Mouse (Mus musculus): ENCODE results near the gene Sel1l. TPM values are rescaled to one million over a fixed set of nuclear protein-coding genes. Genes with fewer than 3 reads are reported as not detected.

The Sel1l gene
- polyA plus RNA-seq (2015; fragmentation: Nextera tagmentation; extraction: Ambion mirVana), result 98.8 and 110 TPM in 2 replicates

- Histone ChIP-seq H3K9me3 (no peaks in the 10 kb centered on the region), H3K4me1 (replicated peaks) (no peaks in the 10 kb centered on the region; the same call in 1 of the 2 replicates), H3K27ac (peak within 1 kb of the TSS; percentile 54), H3K36me3 (no peaks in the 10 kb centered on the region), H3K4me3 (replicated peaks) (peak within 1 kb of the TSS; percentile 89), H3K4me2 (replicated peaks) (peak within 1 kb of the TSS; percentile 80), H3K9ac (peak within 1 kb of the TSS; percentile 92), H3K27me3 (replicated peaks) (no peaks in the 10 kb centered on the region)
- WGBS, result under 1% methylated on average over 35 of the region's 35 CpGs
- ATAC-seq, result peak; percentile 100
Observed at GRCm38 (mm10) chr12:91849045-91849467, at the start of gene Sel1l. Gene Sel1l, minus strand, starts transcription at chr12:91849157.

- no peaks in the 10 kb centered on the region for H3K9me3 ChIP-seq
- no peak overlapping the region for H3K4me3 ChIP-seq (replicated peaks)
- no peak overlapping the region for H3K9ac ChIP-seq
- no peaks in the 10 kb centered on the region for H3K27me3 ChIP-seq (replicated peaks)
- ATAC-seq, result no peak
- H3K4me1 ChIP-seq (replicated peaks), result no peaks in the 10 kb centered on the region
- WGBS, result 82% methylated on average over 9 of the region's 9 CpGs
- H3K27ac ChIP-seq, result no peak overlapping the region
- H3K4me2 ChIP-seq (replicated peaks), result no peak overlapping the region
- H3K36me3 ChIP-seq, result no peaks in the 10 kb centered on the region
Observed at GRCm38 (mm10) chr12:91892622-91893560, 43.9 kb upstream of the Sel1l start.

GRCm38 (mm10) chr12:91880431-91880830 lies 31.5 kb upstream of the Sel1l start:
- Histone ChIP-seq H3K4me2 (replicated peaks) (no peak overlapping the region), H3K4me1 (replicated peaks) (no peaks in the 10 kb centered on the region), H3K4me3 (replicated peaks) (no peak overlapping the region), H3K27me3 (replicated peaks) (no peaks in the 10 kb centered on the region), H3K9ac (no peak overlapping the region), H3K27ac (no peak overlapping the region), H3K36me3 (no peaks in the 10 kb centered on the region), H3K9me3 (no peaks in the 10 kb centered on the region)
- ATAC-seq, result no peak
- WGBS, result 86% methylated on average over 13 of the region's 13 CpGs

GRCm38 (mm10) chr12:91878912-91879250 lies 29.9 kb upstream of the Sel1l start:
- ATAC-seq, result peak; percentile 42; the same call in 1 of the 2 replicates
- no peak overlapping the region for H3K4me3 ChIP-seq (replicated peaks)
- H3K9me3 ChIP-seq, result no peaks in the 10 kb centered on the region
- no peak overlapping the region for H3K4me2 ChIP-seq (replicated peaks)
- 44% methylated on average over 8 of the region's 8 CpGs for WGBS
- no peaks in the 10 kb centered on the region for H3K27me3 ChIP-seq (replicated peaks)
- H3K9ac ChIP-seq, result no peak overlapping the region
- no peak overlapping the region for H3K27ac ChIP-seq
- no peaks in the 10 kb centered on the region for H3K4me1 ChIP-seq (replicated peaks)
- H3K36me3 ChIP-seq, result no peaks in the 10 kb centered on the region

- no peaks in the 10 kb centered on the region for H3K27me3 ChIP-seq (replicated peaks)
- H3K27ac ChIP-seq, result no peak overlapping the region
- no peaks in the 10 kb centered on the region for H3K9me3 ChIP-seq
- no peak overlapping the region for H3K4me3 ChIP-seq (replicated peaks)
- no peaks in the 10 kb centered on the region for H3K36me3 ChIP-seq
- no peak overlapping the region for H3K9ac ChIP-seq
- no peaks in the 10 kb centered on the region for H3K4me1 ChIP-seq (replicated peaks)
- 49% methylated on average over 21 of the region's 21 CpGs for WGBS
- ATAC-seq, result no peak
- no peak overlapping the region for H3K4me2 ChIP-seq (replicated peaks)
Observed at GRCm38 (mm10) chr12:91878056-91878911, 29.3 kb upstream of the Sel1l start.

- no peaks in the 10 kb centered on the region for H3K9me3 ChIP-seq
- WGBS, result 31% methylated on average over 5 of the region's 5 CpGs
- no peak overlapping the region for H3K4me3 ChIP-seq (replicated peaks)
- H3K27ac ChIP-seq, result no peak overlapping the region
- no peak overlapping the region for H3K4me2 ChIP-seq (replicated peaks)
- H3K36me3 ChIP-seq, result no peaks in the 10 kb centered on the region
- no peak overlapping the region for H3K9ac ChIP-seq
- no peaks in the 10 kb centered on the region for H3K27me3 ChIP-seq (replicated peaks)
- H3K4me1 ChIP-seq (replicated peaks), result no peaks in the 10 kb centered on the region
- peak; percentile 67; the same call in 1 of the 2 replicates for ATAC-seq
Observed at GRCm38 (mm10) chr12:91877646-91878045, 28.7 kb upstream of the Sel1l start.

GRCm38 (mm10) chr12:91870671-91871070 lies 21.7 kb upstream of the Sel1l start:
- Histone ChIP-seq H3K4me2 (replicated peaks) (no peak overlapping the region), H3K27ac (no peak overlapping the region), H3K36me3 (no peaks in the 10 kb centered on the region), H3K4me1 (replicated peaks) (no peaks in the 10 kb centered on the region), H3K27me3 (replicated peaks) (no peaks in the 10 kb centered on the region), H3K4me3 (replicated peaks) (no peak overlapping the region), H3K9ac (no peak overlapping the region), H3K9me3 (no peaks in the 10 kb centered on the region)
- ATAC-seq, result no peak
- WGBS, result 91% methylated on average over 11 of the region's 11 CpGs

GRCm38 (mm10) chr12:91869352-91869751 lies 20.4 kb upstream of the Sel1l start:
- Histone ChIP-seq H3K27me3 (replicated peaks) (no peaks in the 10 kb centered on the region), H3K27ac (no peak overlapping the region), H3K4me2 (replicated peaks) (no peak overlapping the region), H3K4me1 (replicated peaks) (no peaks in the 10 kb centered on the region), H3K36me3 (no peaks in the 10 kb centered on the region), H3K9me3 (no peaks in the 10 kb centered on the region), H3K9ac (no peak overlapping the region), H3K4me3 (replicated peaks) (no peak overlapping the region)
- ATAC-seq, result no peak
- WGBS, result 70% methylated on average over 4 of the region's 4 CpGs

GRCm38 (mm10) chr12:91854330-91854729 lies 5.4 kb upstream of the Sel1l start:
- Histone ChIP-seq H3K27me3 (replicated peaks) (no peaks in the 10 kb centered on the region), H3K4me2 (replicated peaks) (no peak overlapping the region), H3K9me3 (no peaks in the 10 kb centered on the region), H3K4me1 (replicated peaks) (no peaks in the 10 kb centered on the region), H3K27ac (no peak overlapping the region), H3K36me3 (no peaks in the 10 kb centered on the region), H3K4me3 (replicated peaks) (no peak overlapping the region), H3K9ac (no peak overlapping the region)
- WGBS, result 62% methylated on average over 8 of the region's 8 CpGs
- ATAC-seq, result peak; percentile 18; the same call in 1 of the 2 replicates

GRCm38 (mm10) chr12:91848394-91849044 lies 438 bp downstream of the Sel1l start:
- peak overlapping the region; percentile 89 for H3K4me3 ChIP-seq (replicated peaks)
- H3K9me3 ChIP-seq, result no peaks in the 10 kb centered on the region
- H3K4me1 ChIP-seq (replicated peaks), result no peaks in the 10 kb centered on the region; the same call in 1 of the 2 replicates
- peak overlapping the region; percentile 80 for H3K4me2 ChIP-seq (replicated peaks)
- ATAC-seq, result peak; percentile 77
- peak overlapping the region; percentile 54 for H3K27ac ChIP-seq
- no peaks in the 10 kb centered on the region for H3K27me3 ChIP-seq (replicated peaks)
- no peaks in the 10 kb centered on the region for H3K36me3 ChIP-seq
- 2% methylated on average over 33 of the region's 33 CpGs for WGBS
- H3K9ac ChIP-seq, result peak overlapping the region; percentile 92

GRCm38 (mm10) chr12:91846038-91846437 lies 2.9 kb downstream of the Sel1l start:
- 89% methylated on average over 6 of the region's 6 CpGs for WGBS
- no peaks in the 10 kb centered on the region for H3K9me3 ChIP-seq
- no peak overlapping the region for H3K4me2 ChIP-seq (replicated peaks)
- H3K27me3 ChIP-seq (replicated peaks), result no peaks in the 10 kb centered on the region
- peaks cover 9% of the 10 kb centered on the region; the same call in 1 of the 2 replicates for H3K36me3 ChIP-seq
- no peak overlapping the region for H3K4me3 ChIP-seq (replicated peaks)
- H3K9ac ChIP-seq, result no peak overlapping the region
- H3K4me1 ChIP-seq (replicated peaks), result no peaks in the 10 kb centered on the region; the same call in 1 of the 2 replicates
- ATAC-seq, result no peak
- H3K27ac ChIP-seq, result no peak overlapping the region

- Histone ChIP-seq H3K4me3 (replicated peaks) (no peak overlapping the region), H3K27me3 (replicated peaks) (no peaks in the 10 kb centered on the region), H3K36me3 (peaks cover 14% of the 10 kb centered on the region), H3K9me3 (no peaks in the 10 kb centered on the region), H3K4me2 (replicated peaks) (no peak overlapping the region), H3K27ac (no peak overlapping the region), H3K4me1 (replicated peaks) (no peaks in the 10 kb centered on the region; the same call in 1 of the 2 replicates), H3K9ac (no peak overlapping the region)
- no peak for ATAC-seq
- 87% methylated on average over 9 of the region's 9 CpGs for WGBS
Observed at GRCm38 (mm10) chr12:91845393-91845792, 3.6 kb downstream of the Sel1l start.

All from intestine, embryonic 15.5 days (tissue).